Mouse (Mus musculus) heart, adult 11 months (tissue): Measurements from ENCODE around the gene 4930469K13Rik.

Source experiments
- DNase-seq: peaks from one replicate; pipeline ENCODE4 v3.0.0; 2022

4930469K13Rik gene

DNA sequence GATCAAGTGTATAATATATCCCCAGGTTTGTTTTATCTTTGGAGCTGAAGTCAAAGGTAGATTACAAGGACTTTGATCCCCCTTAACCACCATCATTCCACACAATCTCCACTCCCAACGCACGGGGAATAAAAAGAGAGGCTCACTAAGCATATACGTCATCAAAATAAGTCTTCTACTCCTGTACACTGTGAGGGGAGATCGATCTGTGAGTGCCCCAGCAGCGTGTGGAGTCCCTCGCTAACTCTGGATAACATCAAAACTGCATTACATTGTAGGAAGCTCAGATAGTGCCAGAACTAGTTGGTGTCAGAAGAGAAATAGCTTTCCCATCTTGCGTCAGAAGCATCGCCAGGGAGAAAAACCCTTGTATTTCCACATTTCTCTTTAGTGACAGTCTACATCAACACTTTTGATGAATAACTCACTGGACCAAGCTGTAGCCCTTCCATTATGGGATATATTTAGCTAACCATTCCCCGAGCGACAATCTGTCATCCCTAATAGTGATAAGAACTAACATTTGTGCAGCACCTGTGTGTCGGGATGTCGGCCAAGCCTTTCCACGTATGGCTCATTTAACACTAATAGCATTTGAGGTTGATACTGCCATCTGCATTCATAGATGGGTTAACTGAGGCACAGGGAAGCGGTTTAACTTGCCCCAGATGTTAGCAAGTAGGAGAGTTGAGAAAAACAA lies 123.9 kb downstream of the 4930469K13Rik start:
- no peak for DNase-seq

- no peak for DNase-seq
Observed at GRCm38 (mm10) chr11:33972114-33972513, 126.2 kb downstream of the 4930469K13Rik start.

GRCm38 (mm10) chr11:33969199-33969598 lies 129.2 kb downstream of the 4930469K13Rik start:
- DNase-seq = no peak

GRCm38 (mm10) chr11:33967708-33968107 lies 130.6 kb downstream of the 4930469K13Rik start:
- DNase-seq = no peak

DNA sequence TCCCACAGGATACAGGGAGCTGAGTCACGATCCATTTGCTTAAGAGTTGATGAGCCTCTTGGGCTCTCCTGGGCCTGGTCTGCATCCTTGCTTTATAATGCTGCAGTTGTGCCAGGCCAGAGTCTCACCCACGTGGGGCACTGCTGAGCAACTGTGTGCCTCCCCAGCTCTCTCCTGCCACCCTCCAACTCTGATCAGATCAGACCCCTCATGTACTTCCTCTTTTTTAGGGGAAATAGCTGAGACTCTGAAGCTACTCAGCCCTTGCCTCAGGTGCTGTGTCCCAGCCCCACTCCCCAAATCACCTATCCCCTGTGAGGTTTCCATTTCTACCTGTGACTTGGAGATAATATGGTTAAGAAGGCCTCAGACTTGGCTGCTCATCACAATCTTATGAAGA lies 133.0 kb downstream of the 4930469K13Rik start:
- DNase-seq = peak; percentile 89

GRCm38 (mm10) chr11:33962688-33963407 lies 135.5 kb downstream of the 4930469K13Rik start, which contains the start of gene Kcnmb1:
Gene Kcnmb1, plus strand, starts transcription at chr11:33963013.
- DNase-seq = peak; percentile 92

GRCm38 (mm10) chr11:33962178-33962577 lies 136.2 kb downstream of the 4930469K13Rik start:
- DNase-seq = no peak

GRCm38 (mm10) chr11:33958713-33959112 lies 139.6 kb downstream of the 4930469K13Rik start:
- DNase-seq = peak; percentile 77

DNA sequence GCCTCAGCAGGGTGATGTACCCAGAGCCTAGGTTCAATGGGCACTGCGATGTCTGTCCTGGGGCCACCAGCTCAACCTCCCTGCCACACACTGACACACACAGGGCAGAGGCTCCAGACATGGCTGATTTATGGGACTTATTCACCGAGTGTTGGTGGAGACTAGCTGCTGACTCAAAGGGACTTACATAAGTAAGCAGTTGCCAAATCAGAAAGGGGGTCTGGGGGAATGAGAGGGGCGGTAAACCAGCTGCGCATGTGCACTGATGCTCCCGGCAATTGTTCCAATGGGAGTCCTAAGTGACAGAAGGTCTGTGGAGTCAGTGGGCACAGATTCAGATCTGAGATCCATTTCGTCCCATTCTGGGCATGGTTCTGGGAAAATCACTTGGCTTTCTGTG lies 140.8 kb downstream of the 4930469K13Rik start:
- DNase-seq = no peak

- DNase-seq = no peak
Observed at GRCm38 (mm10) chr11:33956623-33957022, 141.7 kb downstream of the 4930469K13Rik start.

- no peak for DNase-seq
Observed at GRCm38 (mm10) chr11:33955982-33956381, 142.4 kb downstream of the 4930469K13Rik start.

DNA sequence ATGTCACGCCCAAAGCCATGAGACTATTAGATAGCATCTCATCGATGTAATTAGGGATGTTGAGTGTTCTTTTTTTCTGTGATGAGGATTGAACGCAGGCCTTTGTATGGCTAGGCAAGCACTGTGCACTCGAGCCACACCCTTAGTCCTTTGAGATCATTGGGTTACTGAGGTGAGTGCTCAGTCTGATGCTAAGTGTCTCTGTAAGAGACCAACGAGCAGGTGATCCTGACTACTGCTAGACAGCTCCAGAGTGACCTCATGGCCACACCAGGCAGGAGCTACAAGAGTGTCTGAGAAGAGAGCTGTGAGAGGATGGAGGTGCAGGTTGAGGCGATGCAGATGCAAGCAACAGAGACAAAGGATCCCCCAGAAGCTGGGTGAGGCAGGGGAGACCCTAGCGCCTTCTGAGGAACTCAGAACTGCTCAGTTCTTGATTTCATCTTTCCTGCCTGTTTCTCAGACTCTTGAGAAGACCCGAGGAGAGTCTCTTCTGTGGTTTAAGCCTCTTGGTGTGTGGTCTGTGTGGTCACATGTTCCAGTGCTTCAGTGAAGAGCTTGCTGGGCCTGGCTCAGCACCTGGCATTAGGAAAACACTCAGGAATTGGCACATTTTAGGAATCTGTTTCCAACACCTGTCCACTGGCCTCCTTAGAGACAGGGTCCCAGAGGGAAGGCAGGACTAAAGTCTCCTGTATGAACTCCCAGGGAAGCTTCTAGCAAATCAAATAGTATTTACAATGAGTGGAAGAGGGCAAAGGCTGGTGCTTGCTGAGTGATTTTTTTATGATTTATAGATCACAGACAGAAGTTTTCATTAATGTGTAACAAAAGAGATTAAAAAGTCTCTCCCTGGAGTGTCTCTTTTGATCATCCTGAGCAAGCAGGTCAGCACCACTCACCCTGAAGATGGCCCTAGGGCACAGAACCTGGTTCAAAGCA lies 146.4 kb downstream of the 4930469K13Rik start:
- DNase-seq = no peak

GRCm38 (mm10) chr11:33951155-33951554 lies 147.2 kb downstream of the 4930469K13Rik start:
- no peak for DNase-seq

DNA sequence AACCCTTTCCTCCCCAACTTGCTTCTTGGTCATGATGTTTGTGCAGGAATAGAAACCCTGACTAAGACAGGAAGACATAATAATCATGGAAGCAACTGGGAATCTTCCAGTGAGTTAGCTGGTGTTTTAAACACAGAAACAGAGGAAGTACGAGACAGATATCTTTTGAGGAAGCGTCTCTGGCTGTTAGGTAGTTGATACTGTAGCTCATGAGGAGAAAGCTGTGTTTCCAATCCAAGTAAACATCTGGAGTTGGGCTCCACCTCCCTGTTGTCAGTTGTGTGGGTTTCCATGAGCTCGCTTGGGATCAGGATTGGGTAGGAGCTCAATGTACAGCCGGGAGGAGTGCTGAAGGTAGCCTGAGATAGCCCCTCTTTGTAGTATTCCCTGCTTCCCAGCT lies 151.9 kb downstream of the 4930469K13Rik start:
- no peak for DNase-seq

- DNase-seq = no peak
Observed at GRCm38 (mm10) chr11:33944786-33945328, 153.5 kb downstream of the 4930469K13Rik start.

- DNase-seq = no peak
Observed at GRCm38 (mm10) chr11:33944067-33944785, 154.1 kb downstream of the 4930469K13Rik start.

DNA sequence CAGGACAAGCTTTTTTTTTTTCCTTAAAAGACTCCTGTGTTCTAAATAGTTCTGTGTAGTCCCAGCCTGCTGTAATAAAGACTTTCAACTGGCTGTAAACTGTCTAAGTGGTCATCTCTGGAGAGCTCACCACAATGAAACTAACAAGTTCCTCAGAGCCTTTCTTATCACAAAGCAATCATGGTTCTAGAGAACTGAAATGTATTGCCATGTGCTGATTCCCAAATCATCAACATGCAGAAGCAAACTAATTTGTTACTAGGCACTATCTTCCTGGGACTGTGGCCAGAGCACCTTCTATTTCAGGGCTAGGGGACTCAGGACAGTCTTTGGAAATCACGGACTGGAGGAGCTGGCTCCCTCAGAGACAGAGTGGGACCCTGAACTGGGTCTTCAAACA lies 154.8 kb downstream of the 4930469K13Rik start:
- no peak for DNase-seq

- DNase-seq = no peak
Observed at GRCm38 (mm10) chr11:33939456-33940113, 158.8 kb downstream of the 4930469K13Rik start.

GRCm38 (mm10) chr11:33938561-33939274 lies 159.6 kb downstream of the 4930469K13Rik start:
- DNase-seq = no peak

DNA sequence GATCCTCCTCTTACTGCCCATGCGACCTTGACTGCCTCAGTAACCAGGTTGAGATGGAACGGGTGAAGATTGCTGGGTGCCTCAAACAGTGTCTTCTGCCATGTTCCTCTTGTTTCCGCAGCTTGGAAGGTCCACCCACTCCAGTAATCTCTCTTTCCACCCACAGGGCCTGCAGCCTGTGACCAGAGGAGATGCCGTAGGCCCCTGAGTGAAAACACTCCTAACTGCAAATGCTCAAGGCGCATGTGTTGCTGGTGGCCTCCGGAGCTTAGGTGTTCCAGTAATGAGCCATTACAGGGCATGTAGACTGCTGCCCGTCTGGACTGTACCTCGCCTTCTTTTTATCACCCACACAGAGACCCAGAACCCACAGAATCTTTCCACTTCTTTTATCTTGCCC lies 160.7 kb downstream of the 4930469K13Rik start:
- no peak for DNase-seq

- no peak for DNase-seq
Observed at GRCm38 (mm10) chr11:33934286-33934685, 164.1 kb downstream of the 4930469K13Rik start.
